Mouse (Mus musculus): ENCODE results near the gene Nop16.

DNA sequence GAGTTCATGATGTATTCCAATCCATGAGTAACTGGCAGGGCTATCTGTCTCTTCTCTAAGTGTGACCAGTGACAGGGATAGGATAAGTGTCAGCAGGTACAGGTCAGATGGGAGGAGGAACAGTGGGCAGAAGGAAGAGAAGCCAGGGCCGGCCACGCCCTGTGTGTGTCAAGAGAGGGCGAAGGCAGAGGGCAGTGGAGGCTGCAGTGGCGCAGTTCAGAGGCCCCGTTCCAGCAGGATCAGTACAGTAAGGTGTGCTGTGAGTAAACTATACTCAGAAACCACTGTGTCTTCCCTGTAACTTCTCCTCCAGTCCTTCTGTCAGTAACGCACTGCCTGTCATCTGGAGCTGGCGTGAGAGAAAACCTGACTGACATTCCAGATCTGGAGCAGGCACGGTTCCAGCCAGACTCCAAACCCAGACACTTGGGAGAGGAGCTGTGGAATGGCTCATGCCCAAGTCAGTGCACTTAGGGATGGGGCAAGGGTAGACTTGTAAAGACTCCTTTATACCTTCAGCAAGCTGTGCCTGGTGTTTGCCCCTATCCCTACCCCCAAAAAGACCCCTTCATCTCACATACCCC lies 6.3 kb upstream of the Nop16 start:
- TF ChIP-seq CTCF (IDR thresholded peaks at IDR 0.05; ENCODE audit: low read depth, low read length) (no peak), GATA2 (IDR thresholded peaks at IDR 0.05; ENCODE audit: borderline replicate concordance, low read depth, low read length) (no peak), GATA1 (IDR thresholded peaks at IDR 0.05; ENCODE audit: borderline replicate concordance, low read length) (no peak)

Data from G1E (cell line).